Mouse (Mus musculus) hindbrain, embryonic 14.5 days (tissue): ENCODE measurements around the gene S100a7a. TPM values are rescaled to one million over a fixed set of nuclear protein-coding genes. Genes with fewer than 3 reads are reported as not detected.

Source experiments
- ATAC-seq: fragments of 200-750 bp; cut with Nextera tagmentation; 2 replicates; pipeline ENCODE4 v1.8.0; 2017; ENCODE audit warnings: moderate number of reproducible peaks, mild to moderate bottlenecking, moderate TSS enrichment, moderate library complexity; ENCODE audit not compliant: low FRiP score
- DNase-seq: peaks from one replicate; pipeline ENCODE4 v3.0.0-alpha.2; 2015; ENCODE audit warnings: low spot score
- H3K27ac ChIP-seq: fragments of 300-500 bp; sonication (generic); 2 replicates; pipeline ENCODE4 v1.5.1; 2014; ENCODE audit warnings: mild to moderate bottlenecking, moderate library complexity
- H3K27me3 ChIP-seq: fragments of 300-500 bp; sonication (generic); 2 replicates; pipeline ENCODE4 v1.6.1; 2014; ENCODE audit warnings: mild to moderate bottlenecking, low read length, mixed read lengths; ENCODE audit not compliant: control insufficient read depth, insufficient read depth
- H3K36me3 ChIP-seq: fragments of 300-500 bp; sonication (generic); replicated peaks from 2 replicates; pipeline ENCODE4 v1.6.1; 2014; ENCODE audit not compliant: control insufficient read depth, insufficient read depth
- H3K4me1 ChIP-seq: fragments of 300-500 bp; sonication (generic); replicated peaks from 2 replicates; pipeline ENCODE4 v1.6.1; 2014; ENCODE audit warnings: antibody characterized with exemption, low read length, mixed read lengths; ENCODE audit not compliant: control insufficient read depth, insufficient read depth
- H3K4me2 ChIP-seq: fragments of 300-500 bp; sonication (generic); replicated peaks from 2 replicates; pipeline ENCODE4 v1.6.1; 2014; ENCODE audit warnings: mild to moderate bottlenecking, moderate library complexity
- H3K4me3 ChIP-seq: fragments of 300-500 bp; sonication (generic); replicated peaks from 2 replicates; pipeline ENCODE4 v1.5.1; 2014; ENCODE audit warnings: mild to moderate bottlenecking, low read length
- H3K9ac ChIP-seq: fragments of 300-500 bp; sonication (generic); 2 replicates; pipeline ENCODE4 v1.6.1; 2014
- H3K9me3 ChIP-seq: fragments of 300-500 bp; sonication (generic); 2 replicates; pipeline ENCODE4 v1.6.1; 2016; ENCODE audit warnings: low read length; ENCODE audit not compliant: control insufficient read depth
- WGBS: fragments of 180-500 bp; shearing (Covaris S2); extraction: QIAGEN DNeasy Blood & Tissue Kit; methylation state at CpG from one replicate; pipeline ENCODE4 v1.1.7; 2014; 5-methylcytosine and 5-hydroxymethylcytosine counted together
- polyA plus RNA-seq: library from polyadenylated mRNA; unstranded; fragments of >200 nt; fragmentation: Nextera tagmentation; extraction: Ambion mirVana; gene quantifications from 2 replicates; pipeline ENCODE4 v1.2.1, GENCODE M21; 2014

The S100a7a gene
- polyA plus RNA-seq, 1 experiment from 2014 or later: not detected

GRCm38 (mm10) chr3:90625496-90625895, 28.3 kb upstream of the S100a7a start:
- H3K4me2 ChIP-seq: no peak overlapping the region
- H3K36me3 ChIP-seq: no peaks in the 10 kb centered on the region
- H3K4me1 ChIP-seq: peaks cover 15% of the 10 kb centered on the region
- DNase-seq (no peak), ATAC-seq (no peak)
- no peak overlapping the region for H3K4me3 ChIP-seq
- H3K27me3 ChIP-seq: no peaks in the 10 kb centered on the region
- no peak overlapping the region for H3K27ac ChIP-seq
- WGBS: 73% methylated on average over 5 of the region's 5 CpGs
- H3K9ac ChIP-seq: no peak overlapping the region
- no peaks in the 10 kb centered on the region for H3K9me3 ChIP-seq

DNA sequence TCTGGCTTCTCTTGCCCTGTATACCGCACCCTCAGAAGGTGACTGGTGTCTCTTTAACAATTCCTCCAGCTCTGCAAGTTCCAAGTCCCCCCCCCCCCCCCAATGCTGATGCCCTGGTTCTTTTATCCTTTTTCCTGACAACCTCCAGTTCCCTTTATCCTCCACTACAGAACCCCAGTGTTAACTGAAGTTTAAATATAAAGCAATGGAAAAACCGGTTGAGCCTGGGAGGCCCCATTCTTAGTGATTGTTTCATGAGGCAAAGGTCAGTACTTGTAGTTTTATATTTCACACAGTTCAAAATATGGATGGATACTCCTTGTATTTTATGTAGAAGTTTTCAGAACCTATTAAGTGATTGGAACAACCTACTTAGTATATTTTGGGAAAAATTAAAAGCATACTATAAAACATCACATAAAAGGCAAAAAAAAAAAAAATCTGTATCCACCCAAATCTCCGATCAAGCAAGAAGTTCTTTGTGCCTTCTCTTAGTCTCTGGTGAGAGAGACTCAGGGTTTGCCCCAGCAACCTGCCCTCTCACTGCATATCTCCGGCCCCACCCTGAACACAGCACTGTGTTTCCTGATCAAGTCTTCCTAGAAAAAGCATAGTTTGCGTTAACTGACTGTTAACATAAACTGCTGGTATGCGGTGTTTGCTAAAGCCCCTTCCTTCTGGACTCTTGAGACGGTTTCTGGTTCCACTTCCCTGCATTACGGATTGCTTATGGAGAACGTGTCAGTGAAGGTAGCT, 27.4 kb upstream of the S100a7a start:
- Histone ChIP-seq H3K9ac (no peak overlapping the region), H3K9me3 (no peaks in the 10 kb centered on the region), H3K36me3 (no peaks in the 10 kb centered on the region), H3K27ac (no peak overlapping the region), H3K4me2 (no peak overlapping the region), H3K4me3 (no peak overlapping the region), H3K27me3 (no peaks in the 10 kb centered on the region), H3K4me1 (peaks cover 15% of the 10 kb centered on the region)
- WGBS: 81% methylated on average over 9 of the region's 9 CpGs
- DNase-seq: no peak
- no peak for ATAC-seq

- Histone ChIP-seq H3K9me3 (no peaks in the 10 kb centered on the region), H3K4me2 (no peak overlapping the region), H3K27ac (no peak overlapping the region), H3K4me3 (no peak overlapping the region), H3K9ac (no peak overlapping the region), H3K4me1 (peaks cover 15% of the 10 kb centered on the region), H3K27me3 (no peaks in the 10 kb centered on the region), H3K36me3 (no peaks in the 10 kb centered on the region)
- 98% methylated on average over 5 of the region's 5 CpGs for WGBS
- no peak for DNase-seq
- ATAC-seq: no peak
Observed at GRCm38 (mm10) chr3:90627366-90627765, 26.5 kb upstream of the S100a7a start.

GRCm38 (mm10) chr3:90627807-90628206, 26.0 kb upstream of the S100a7a start:
- WGBS: 62% methylated on average over 4 of the region's 4 CpGs
- Histone ChIP-seq H3K4me3 (no peak overlapping the region), H3K27ac (no peak overlapping the region), H3K4me1 (peaks cover 15% of the 10 kb centered on the region), H3K9me3 (no peaks in the 10 kb centered on the region), H3K4me2 (no peak overlapping the region), H3K36me3 (no peaks in the 10 kb centered on the region), H3K9ac (no peak overlapping the region), H3K27me3 (no peaks in the 10 kb centered on the region)
- no peak for DNase-seq
- no peak for ATAC-seq

DNA sequence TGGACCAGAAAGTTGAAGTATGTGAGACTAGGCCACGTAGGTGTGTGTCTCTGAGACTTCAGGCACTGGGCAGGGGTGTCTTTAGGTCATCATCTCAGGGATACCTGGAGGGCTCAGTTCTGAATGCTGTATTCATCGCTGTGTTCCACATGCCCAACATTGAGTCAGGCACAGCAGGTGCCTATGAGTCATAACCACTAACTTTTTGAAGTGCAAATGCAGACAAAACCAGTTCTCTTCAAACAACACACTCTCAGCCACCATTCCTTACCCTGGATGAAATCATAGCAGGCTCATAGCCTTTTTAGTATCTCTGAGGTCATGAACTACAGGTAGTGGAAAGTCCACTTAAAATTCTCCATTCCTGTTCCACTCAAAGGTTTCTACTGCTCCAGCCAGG, 24.5 kb upstream of the S100a7a start:
- H3K27ac ChIP-seq: no peak overlapping the region
- H3K9ac ChIP-seq: no peak overlapping the region
- H3K4me3 ChIP-seq: no peak overlapping the region
- no peaks in the 10 kb centered on the region for H3K27me3 ChIP-seq
- ATAC-seq (no peak), DNase-seq (no peak)
- H3K9me3 ChIP-seq: no peaks in the 10 kb centered on the region
- WGBS: 83% methylated on average over 2 of the region's 2 CpGs
- H3K4me1 ChIP-seq: peaks cover 2% of the 10 kb centered on the region; the same call in 1 of the 2 replicates
- no peak overlapping the region for H3K4me2 ChIP-seq
- H3K36me3 ChIP-seq: no peaks in the 10 kb centered on the region

DNA sequence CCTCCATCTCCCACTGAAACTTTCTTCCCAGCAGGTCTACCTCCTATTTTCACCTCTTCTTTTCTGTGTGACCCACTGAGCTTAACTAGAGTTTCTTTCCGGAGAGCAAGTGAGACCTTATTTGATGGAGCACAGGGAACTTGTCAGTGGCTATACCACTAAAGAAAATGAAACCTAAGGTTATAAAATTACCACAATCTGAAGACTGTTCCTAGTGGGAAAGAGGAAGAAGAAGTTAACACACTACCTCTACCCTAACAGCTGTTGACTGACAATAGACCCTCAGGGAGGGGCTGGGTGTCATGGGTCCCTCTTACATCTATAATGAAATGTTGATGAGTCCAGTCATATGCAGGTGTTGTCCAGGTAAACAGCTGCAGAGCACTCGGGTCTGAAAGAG, 21.8 kb upstream of the S100a7a start:
- WGBS: 84% methylated on average over 2 of the region's 2 CpGs
- Histone ChIP-seq H3K4me2 (no peak overlapping the region), H3K9me3 (no peaks in the 10 kb centered on the region), H3K4me1 (no peaks in the 10 kb centered on the region), H3K9ac (no peak overlapping the region), H3K27ac (no peak overlapping the region), H3K36me3 (no peaks in the 10 kb centered on the region), H3K4me3 (no peak overlapping the region), H3K27me3 (no peaks in the 10 kb centered on the region)
- no peak for DNase-seq
- no peak for ATAC-seq

DNA sequence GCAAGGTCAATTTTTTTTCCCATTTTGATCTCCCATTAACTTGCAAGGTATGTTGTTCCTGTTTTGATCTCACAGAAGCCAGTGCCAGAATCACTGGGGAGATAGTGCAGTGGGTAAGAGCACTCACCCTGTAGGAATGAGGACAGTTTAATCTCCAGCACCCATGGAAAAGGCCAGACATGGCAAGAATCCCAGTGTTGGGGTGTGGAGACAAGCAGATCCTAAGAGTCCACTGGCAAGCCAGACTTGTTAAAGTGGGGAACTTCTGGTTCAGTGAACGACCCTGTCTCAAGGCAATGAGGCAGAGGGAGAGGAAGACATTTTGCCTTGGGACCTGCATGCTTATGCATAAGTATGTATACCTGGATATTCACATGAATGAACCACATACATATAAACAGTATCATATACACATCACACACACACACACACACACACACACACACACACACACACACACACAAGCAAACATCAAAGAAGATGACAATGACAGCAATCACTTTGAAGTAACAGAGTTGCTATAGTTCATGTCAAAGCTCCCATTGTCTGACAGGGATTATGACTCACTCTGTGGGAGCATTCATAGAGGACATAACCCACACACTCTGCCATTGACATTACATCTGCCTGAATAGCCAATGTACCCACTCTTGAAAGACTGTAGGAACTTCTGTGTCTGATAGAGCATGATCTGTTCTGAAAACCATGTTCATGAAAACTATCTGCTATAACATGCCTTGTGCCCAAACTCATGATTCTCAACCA, 15.1 kb upstream of the S100a7a start:
- Histone ChIP-seq H3K4me1 (no peaks in the 10 kb centered on the region), H3K36me3 (no peaks in the 10 kb centered on the region), H3K9me3 (no peaks in the 10 kb centered on the region), H3K9ac (no peak overlapping the region), H3K27me3 (no peaks in the 10 kb centered on the region), H3K4me3 (no peak overlapping the region), H3K4me2 (no peak overlapping the region), H3K27ac (no peak overlapping the region)
- 82% methylated on average over 1 of the region's 1 CpGs for WGBS
- no peak for ATAC-seq
- DNase-seq: no peak

GRCm38 (mm10) chr3:90639511-90640154, 14.2 kb upstream of the S100a7a start:
- no peaks in the 10 kb centered on the region for H3K27me3 ChIP-seq
- no peaks in the 10 kb centered on the region for H3K4me1 ChIP-seq
- no peak overlapping the region for H3K27ac ChIP-seq
- no peak overlapping the region for H3K4me3 ChIP-seq
- H3K36me3 ChIP-seq: no peaks in the 10 kb centered on the region
- ATAC-seq: no peak
- H3K4me2 ChIP-seq: no peak overlapping the region
- no peak overlapping the region for H3K9ac ChIP-seq
- H3K9me3 ChIP-seq: no peaks in the 10 kb centered on the region
- WGBS: 54% methylated on average over 7 of the region's 7 CpGs
- no peak for DNase-seq

DNA sequence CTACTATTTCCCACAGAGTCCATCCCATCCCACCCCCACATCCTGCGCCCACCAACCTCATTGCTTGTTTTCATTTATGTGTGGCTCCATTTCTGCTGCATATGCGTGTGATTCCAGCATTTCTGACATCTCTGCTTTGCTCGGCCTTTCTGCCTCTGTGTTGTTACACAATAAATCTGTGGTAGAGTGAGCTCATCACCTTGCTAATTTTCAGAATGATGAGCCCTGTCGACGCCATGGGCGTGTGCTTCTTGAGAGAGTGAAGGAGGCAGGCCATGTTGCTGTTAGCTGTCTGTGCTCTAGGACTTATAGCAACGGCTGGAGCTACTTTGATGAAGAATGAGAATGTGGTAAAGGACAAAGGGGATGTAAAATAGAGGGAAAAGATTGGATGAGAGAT, 12.8 kb upstream of the S100a7a start:
- no peaks in the 10 kb centered on the region for H3K36me3 ChIP-seq
- no peak overlapping the region for H3K4me3 ChIP-seq
- DNase-seq (no peak), ATAC-seq (no peak)
- H3K9ac ChIP-seq: no peak overlapping the region
- H3K27me3 ChIP-seq: no peaks in the 10 kb centered on the region
- 89% methylated on average over 7 of the region's 7 CpGs for WGBS
- H3K27ac ChIP-seq: no peak overlapping the region
- H3K4me2 ChIP-seq: no peak overlapping the region
- no peaks in the 10 kb centered on the region for H3K9me3 ChIP-seq
- no peaks in the 10 kb centered on the region for H3K4me1 ChIP-seq
